Mouse (Mus musculus) bone marrow macrophage, adult 2 months (primary cell): Measurements from ENCODE around the gene Dip2b.

ENCODE experiments used
- CTCF ChIP-seq: IDR thresholded peaks from 2 replicates; pipeline ENCODE4 v1.5.1; 2012; ENCODE audit warnings: low read depth, mild to moderate bottlenecking, low read length, moderate library complexity
- POLR2A ChIP-seq: IDR thresholded peaks from 2 replicates; pipeline ENCODE4 v1.6.1; 2012; ENCODE audit warnings: mild to moderate bottlenecking, low read depth, low read length, borderline replicate concordance

- TF ChIP-seq POLR2A (no peak), CTCF (no peak)
These were observed 24.8 kb downstream of the Dip2b start for GRCm38 (mm10) chr15:100063229-100063773.
